Mouse (Mus musculus): ENCODE measurements around the gene Fa2h.
A peak's percentile ranks its signal among the peaks of the same experiment; 100 is the strongest.

The Fa2h gene

DNA sequence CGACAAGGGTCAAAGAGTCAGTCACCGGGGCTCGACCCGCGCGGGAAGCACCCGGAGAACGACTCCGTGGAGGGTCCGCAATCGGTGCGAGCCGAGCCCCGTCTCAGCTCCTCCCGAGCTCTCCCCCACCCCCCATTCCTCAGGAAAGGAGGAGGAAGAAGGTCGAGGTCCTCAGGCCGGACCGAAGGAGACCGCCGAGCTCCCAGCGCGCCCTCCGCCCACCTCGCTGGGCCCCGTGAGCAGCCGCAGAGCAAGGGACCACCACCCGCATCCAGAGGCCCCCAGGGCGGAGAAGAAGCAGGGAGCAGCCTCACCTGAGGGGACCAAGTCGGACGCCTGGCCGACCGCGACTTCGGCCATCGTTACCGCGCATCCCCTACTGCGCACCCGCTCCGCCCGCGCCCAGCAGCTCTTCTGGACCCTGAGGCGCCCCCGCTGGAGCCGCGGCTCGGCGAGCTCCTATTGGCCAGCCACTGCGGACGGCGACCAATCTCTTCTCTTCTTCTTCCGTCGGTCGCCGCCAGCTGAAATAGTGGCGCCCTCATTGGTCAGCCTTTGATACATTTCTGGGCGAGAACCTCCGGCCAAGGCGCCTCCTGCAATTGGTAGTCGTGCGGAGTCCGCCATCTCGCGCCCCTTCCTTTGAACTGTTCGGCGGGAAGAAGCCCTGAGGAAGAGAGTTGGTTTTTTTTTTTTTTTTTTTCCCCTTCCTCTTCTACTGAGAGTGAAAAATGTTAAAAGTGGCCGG, 93.6 kb downstream of the Fa2h start, which contains the start of gene Rfwd3:
Gene Rfwd3, minus strand, starts transcription at position 402 of the 748 bp plus-strand sequence.
- peak; percentile 83 for DNase-seq (ENCODE audit: low spot score)

DNA sequence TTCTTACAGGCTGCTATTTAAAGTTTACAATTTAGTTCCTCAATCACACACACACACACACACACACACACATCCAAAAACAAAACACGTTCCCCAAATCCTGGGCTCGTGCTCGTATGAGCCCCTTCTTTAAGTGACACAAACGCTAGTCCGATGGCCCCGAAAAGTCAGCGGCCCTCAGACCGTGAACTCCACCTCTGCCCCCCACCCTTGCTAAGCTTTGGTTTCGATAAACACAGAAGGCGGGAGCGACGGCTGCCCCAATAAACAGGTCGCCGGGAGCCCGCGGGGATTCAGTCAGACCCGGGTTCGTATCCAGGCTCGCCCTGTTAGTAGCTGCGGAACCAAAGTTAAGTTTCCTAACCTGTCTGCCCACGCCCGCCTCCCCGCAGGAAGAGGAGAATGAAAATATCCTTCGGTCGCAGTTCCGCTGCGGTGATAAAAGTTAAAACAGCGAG, 94.2 kb downstream of the Fa2h start:
- peak; percentile 17 for DNase-seq (ENCODE audit: low spot score)

- no peak for DNase-seq (ENCODE audit: low spot score)
Observed at GRCm38 (mm10) chr8:111298011-111298410, 95.6 kb downstream of the Fa2h start.
